Mouse (Mus musculus) small intestine, adult 2 months (tissue): ENCODE results near the gene Hoxd9.

Experiments
- CTCF ChIP-seq: fragments of 200-500 bp; IDR thresholded peaks from 2 replicates; pipeline ENCODE4 v1.5.1; 2012; ENCODE audit warnings: low read depth, mild to moderate bottlenecking, control low read depth, inconsistent platforms, low read length, moderate library complexity, mixed read lengths; ENCODE audit not compliant: insufficient replicate concordance, insufficient read length; ENCODE audit errors: extremely low read depth
- POLR2A ChIP-seq: fragments of 200-500 bp; IDR thresholded peaks from 2 replicates; pipeline ENCODE4 v1.6.1; 2012; ENCODE audit warnings: low read depth, mild to moderate bottlenecking, control low read depth, inconsistent platforms, low read length, moderate library complexity

GRCm38 (mm10) chr2:74674881-74675665 is 22.5 kb upstream of the Hoxd9 start, which contains the start of gene Hoxd12:
- TF ChIP-seq CTCF (no peak), POLR2A (no peak)
